Mouse (Mus musculus) erythroblast, adult 5-6 weeks (primary cell): ENCODE measurements around the gene Cers6. TPM values are rescaled to one million over a fixed set of nuclear protein-coding genes. Genes with fewer than 3 reads are reported as not detected.

Experiments
- ATAC-seq: replicated peaks from 2 replicates; pipeline ENCODE4 v1.8.0; 2016; ENCODE audit warnings: moderate number of reproducible peaks, mild to moderate bottlenecking, moderate TSS enrichment, inconsistent platforms; ENCODE audit not compliant: poor library complexity, low FRiP score, severe bottlenecking
- total RNA-seq, 2 experiments: library from RNA; stranded (forward) in 1 of 2; stranded (reverse) in 1 of 2; fragments of 150-400 nt in 1 of 2; fragments of 200-764, 138-1000 nt in 1 of 2; gene quantifications; 2 replicates each; pipeline versions ENCODE4 v1.2.3 to v1.2.4; 2015 to 2017; ENCODE audit warnings: low replicate concordance in 2 of 2

Gene Cers6
- total RNA-seq, 2 experiments from 2014 or later = 9.3 to 16.3 TPM

DNA sequence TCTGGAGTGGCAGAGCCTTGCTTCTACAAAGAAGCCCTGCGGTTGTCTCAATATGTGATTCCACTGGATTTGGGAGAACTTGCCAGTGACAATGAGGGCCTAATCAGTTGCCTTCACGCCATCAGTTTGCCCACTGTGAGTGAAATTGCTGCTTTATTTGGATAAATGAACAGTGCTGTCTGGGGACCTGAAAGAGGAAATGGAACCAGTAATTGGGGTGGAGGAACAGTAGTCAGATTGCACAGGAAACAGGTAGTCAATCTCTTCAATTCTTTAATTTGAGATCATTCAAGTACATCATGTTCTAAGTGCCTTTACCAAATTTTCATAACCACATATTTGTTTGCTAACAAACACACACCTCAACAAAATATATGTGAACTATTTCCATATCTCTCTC is 92.4 kb downstream of the Cers6 start:
- ATAC-seq = no peak

DNA sequence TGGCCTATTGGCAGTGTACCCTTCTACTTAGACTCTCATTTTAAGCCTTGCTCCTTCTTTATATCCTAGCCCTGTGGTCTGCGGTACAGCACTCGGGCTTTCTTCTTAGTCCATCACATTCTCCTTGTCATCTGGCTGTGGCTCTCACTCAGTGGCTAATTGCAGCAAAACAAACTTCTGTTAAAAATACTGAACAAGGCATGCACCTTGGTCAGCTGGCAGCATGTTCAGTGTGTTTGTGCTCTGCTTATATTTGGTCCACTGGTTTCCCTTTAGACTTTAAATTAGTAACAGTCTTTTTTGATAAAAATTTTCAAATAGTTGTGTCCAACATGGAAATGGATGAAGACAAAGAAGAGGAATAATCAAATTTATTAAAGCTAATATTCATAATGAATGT is 94.3 kb downstream of the Cers6 start:
- no peak for ATAC-seq

DNA sequence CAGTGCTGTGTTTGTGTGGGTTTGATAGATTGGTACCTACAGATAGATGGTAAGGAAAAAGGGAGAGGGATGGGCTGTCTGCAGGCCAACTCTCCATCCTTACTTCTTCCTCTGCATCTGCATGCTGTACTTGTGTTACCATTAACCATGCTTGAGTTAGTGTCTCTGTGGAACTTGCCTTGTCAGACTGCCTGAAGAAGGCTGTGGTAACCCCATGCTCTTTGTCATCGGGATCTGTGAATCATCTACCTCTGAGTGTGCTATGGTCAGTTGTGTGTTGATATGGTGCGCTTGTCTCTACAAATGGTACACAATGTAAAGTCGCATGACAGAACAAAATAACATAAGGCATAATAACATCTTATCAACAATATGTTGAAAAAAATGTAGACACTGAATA is 94.9 kb downstream of the Cers6 start:
- ATAC-seq = no peak

DNA sequence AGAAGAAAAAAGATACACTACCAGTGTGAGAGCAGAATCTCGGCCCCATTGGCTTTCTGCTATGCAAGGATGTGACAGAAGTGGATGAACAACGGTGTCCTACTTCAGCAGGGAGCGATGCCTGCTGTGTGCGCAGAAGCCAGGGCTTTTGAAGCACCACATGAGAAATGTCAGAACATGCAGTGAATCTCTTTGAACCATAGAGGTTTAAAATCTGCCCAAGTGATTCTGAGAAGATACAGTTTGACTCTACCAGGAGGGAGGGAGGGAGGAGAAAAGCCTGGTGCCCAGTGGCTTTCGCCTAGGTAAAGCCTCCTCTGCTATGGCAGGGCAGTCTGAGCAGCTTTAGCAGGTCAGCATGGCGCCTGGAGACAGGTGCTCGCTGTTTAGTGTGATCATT is 96.6 kb downstream of the Cers6 start:
- ATAC-seq = no peak

DNA sequence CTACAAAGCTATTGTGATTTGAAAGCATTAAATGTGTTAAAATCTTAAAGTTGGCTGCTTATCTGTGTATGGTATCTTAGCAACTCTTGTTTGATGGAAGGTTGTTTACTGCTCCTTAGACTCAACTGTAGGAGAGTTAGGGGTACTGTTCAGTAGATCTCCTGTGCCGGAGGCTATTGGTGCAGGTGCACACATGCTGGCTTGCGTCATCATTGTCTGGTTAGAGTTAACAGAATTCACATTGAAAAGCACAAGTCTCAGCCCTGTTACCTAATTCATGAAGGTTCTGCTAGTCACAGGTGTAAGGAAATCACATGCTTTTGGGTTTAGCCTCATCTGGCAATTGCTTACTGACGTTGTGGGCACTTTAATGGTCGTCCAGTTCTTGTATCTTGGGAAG is 98.3 kb downstream of the Cers6 start:
- ATAC-seq = no peak

GRCm38 (mm10) chr2:68960060-68960459 is 98.8 kb downstream of the Cers6 start:
- no peak for ATAC-seq

DNA sequence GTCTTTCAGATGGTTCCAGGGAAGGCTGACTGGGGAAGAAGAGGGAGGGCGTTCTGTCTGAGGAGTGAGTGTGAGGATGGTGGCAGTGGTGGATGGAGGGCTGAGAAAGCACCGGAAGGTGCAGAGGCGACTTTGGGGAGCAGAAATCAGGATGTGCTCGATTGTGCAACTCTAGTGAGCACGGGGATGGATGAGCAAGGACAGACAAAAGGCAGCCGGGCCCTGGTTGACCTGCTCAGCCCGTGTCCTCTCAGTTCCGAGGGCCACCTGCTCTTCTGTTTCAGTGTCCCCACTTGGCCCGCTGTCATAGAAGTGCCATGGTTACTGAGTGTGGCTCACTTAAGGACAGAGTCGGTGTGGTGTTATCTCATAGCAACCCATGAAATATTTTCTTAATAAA is 99.4 kb downstream of the Cers6 start:
- ATAC-seq = no peak

GRCm38 (mm10) chr2:68966360-68966759 is 105.1 kb downstream of the Cers6 start:
- ATAC-seq = no peak

DNA sequence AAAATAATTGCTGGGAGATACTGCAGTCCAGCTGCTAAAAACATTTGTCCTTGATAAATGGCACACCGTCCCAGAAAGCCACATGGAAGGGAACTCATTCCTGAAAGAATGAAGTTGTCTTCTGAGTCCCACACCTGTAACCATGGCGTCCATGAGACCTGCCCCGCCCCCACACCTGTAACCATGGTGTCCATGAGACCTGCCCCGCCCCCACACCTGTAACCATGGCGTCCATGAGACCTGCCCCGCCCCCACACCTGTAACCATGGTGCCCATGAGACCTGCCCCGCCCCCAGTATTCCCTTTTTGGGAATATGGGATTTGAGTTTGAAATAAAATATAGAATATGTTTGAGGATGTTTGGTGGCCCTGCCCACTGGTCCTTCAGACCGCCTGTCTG is 106.8 kb downstream of the Cers6 start:
- ATAC-seq = no peak

- no peak for ATAC-seq
Measured at GRCm38 (mm10) chr2:68971840-68972239, 110.6 kb downstream of the Cers6 start.

GRCm38 (mm10) chr2:68973753-68974152 is 112.5 kb downstream of the Cers6 start:
- ATAC-seq = no peak

DNA sequence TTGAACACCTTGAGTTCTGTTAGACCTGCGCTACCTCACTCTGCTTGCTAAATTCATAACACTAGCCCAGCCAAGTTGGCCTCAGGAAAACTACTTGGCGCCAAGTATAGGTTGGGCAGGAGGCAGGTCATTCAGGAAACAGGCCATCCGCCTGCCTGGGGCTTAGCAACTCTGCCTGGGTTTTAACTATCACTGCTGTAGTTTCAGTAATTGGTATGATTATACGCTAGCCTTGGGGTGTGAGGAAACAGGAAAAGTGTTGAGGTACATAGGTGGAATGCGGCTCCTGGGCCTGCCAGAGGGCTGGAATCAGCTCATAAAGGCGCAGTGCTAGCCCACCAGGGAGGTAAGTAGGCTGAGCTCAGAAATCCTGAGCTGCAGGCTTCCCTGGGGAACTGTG is 114.0 kb downstream of the Cers6 start:
- no peak for ATAC-seq

DNA sequence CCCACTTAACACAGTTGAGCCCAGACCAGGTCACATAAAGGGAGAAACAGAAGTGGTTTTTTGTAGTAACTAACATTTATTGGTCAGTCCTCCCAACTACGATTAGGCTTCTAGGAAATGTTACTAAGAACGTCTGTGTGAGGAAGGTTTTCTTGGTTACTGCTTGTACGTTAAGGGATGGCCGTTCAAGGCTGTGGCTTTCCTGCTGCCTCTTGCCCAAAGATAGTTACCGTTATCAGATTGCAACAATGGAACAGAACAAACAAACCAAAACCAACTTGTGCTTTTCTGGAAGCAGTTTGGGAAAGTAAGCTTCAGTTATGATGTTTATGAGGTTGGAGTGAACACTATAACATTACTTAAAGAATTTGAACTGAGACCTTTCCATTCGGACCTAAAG is 114.5 kb downstream of the Cers6 start:
- no peak for ATAC-seq

DNA sequence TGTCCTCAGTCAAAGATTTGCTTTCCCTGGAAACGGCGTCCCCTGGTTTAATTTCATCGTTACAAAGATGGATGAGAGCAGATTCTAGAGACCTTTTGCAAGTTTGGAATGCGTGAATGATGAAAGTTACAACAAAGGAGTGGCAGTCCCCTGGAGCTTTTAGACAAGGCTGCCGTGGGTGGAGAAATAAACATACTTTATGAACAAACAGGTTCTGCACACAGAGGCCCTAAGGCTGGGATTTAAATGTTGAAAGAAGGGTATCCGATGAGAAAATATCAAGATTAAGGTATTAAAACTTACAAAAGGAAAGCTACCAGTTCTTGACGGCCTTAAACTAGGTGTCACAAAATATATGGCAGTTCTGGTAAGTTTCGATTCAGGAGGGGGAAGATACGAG is 117.0 kb downstream of the Cers6 start:
- ATAC-seq = no peak

DNA sequence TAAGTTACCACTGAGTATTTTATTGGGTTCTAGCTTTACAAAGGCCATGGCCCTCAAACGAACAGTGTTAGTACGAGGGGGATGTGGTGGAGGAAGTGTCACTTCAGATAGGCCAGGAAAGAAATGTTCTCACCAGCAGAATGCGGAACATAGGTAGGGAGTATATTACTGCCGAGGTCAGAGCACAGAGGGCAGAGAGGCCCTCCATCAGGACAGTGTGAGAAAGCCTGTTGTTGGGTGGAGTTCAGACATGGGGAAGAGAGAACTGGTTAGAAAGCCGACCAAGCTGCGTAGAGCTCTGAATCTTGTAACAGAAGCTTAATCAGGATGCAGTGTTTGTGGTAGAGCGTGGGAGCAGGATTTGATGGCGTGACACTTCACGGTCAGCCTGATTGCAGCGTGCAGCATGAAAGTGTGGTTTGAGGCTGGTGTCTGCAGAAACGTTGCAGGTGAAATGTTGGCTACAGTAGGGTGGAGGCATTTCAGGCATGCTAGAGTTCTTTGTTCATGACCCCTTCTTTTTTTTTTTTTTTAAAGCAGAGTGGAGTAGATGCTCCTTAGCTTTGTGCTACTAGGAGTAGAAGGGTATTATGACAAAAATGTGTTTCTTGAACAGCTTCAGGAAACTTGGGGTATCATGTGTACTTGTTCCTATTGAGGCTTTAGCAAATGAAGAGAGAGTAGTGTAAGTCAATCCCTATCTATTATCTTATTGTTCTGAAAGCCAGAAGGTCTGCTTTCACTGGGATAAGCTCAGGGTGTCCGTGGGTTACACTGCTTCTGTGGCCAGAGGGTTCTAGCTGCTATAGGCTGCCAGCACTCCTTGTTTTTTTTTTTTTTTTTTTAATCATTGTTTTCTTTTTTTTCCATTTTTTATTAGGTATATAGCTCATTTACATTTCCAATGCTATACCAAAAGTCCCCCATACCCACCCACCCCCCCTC is 117.7 kb downstream of the Cers6 start:
- no peak for ATAC-seq

DNA sequence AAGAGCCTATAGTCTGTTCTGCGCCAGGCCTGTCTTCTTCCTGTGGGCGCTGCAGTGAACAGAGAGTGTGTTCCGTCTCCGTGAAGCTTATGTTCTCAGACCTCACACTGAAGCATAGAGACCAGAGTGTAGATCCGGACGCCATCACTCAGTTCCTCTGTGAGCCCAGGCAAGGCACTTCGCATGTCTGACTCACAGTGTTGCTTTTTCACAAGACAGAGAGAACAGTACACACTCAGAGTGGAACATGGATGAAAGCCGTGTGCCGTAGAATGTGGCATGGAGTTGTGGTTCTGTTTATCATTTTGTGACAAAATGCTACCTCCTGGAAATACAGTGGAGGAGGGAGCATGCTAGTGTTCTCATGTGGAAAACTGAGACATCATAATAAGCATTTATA is 120.1 kb downstream of the Cers6 start:
- no peak for ATAC-seq

- ATAC-seq = no peak
Measured at GRCm38 (mm10) chr2:68981756-68982409, 120.6 kb downstream of the Cers6 start.

- ATAC-seq = no peak
Measured at GRCm38 (mm10) chr2:68982979-68983378, 121.7 kb downstream of the Cers6 start.

DNA sequence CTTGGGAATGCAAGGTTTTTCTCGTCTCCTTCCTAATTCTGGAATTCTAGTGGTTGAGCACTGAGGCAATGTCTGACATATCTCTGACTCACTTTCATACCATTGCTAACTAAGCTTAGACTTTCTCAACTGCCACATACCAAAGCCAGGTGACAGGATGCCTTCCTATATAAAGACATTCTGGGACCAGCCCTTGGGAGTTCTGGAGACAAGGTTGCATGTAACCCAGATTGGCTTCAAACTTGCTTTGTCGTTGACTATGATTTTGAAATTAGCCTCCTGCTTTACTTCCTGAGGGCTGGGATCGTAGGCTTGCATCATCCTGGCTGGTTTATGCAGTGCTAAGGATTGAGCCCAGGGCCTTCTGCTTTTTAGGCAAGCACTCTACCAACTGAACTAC is 122.2 kb downstream of the Cers6 start:
- ATAC-seq = no peak

DNA sequence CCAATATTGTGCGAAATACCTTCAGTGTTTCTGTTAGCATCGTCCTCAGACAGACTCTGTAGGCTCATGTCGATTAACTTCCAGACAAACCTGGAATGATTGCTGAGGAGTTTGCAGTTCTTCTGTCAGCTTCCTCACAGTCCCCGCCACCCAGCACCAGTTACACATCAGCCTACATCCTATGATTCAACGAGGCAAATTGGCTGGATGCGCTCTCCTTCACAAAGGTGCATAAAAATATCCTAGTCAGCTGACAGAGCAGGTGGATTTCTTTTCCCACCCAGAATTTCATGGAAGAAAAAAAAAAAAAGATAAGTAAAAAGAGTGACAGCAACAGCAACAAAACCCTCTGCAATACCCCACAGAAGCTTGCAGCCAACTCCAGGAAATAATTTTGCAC is 127.9 kb downstream of the Cers6 start:
- ATAC-seq = no peak

DNA sequence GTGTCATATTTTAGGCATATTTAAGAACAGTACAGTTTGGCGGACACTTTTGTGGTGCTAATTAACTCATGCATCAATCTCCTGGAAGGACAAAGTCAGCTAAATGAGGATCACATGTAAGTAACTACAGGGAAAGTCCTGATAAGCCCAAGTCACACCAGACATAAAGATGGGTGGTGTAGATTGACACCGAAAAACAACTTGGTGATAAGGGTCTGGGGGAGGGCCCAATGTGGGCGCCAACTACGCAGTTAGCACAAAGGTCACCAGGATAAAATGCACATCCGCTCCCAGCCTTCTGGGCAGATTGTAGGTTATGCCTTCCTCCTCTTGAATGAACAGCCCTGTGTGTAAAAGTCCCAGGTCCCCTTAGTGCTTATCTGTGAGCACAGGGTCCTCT is 131.4 kb downstream of the Cers6 start:
- ATAC-seq = no peak
